Mouse (Mus musculus) thymus, adult 2 months (tissue): ENCODE results near the gene Ppp2r2c.

Source experiments
- CTCF ChIP-seq: fragments of 200-500 bp; IDR thresholded peaks from 2 replicates; pipeline ENCODE4 v1.5.1; 2012; ENCODE audit warnings: mild to moderate bottlenecking, control low read depth, low read length, moderate library complexity, borderline replicate concordance; ENCODE audit not compliant: control insufficient read depth, poor library complexity, insufficient read depth; ENCODE audit errors: extremely low read depth
- POLR2A ChIP-seq: fragments of 200-500 bp; IDR thresholded peaks from 2 replicates; pipeline ENCODE4 v1.6.1; 2012; ENCODE audit warnings: mild to moderate bottlenecking, low read length, control low read depth, moderate library complexity; ENCODE audit not compliant: control insufficient read depth, poor library complexity, insufficient read depth; ENCODE audit errors: extremely low read depth

- TF ChIP-seq POLR2A (no peak), CTCF (no peak)
These were observed 121.3 kb downstream of the Ppp2r2c start for GRCm38 (mm10) chr5:36989625-36989977.
